9 mouse cellular contexts compared by ENCODE assay signal in the genomic region with DNA sequence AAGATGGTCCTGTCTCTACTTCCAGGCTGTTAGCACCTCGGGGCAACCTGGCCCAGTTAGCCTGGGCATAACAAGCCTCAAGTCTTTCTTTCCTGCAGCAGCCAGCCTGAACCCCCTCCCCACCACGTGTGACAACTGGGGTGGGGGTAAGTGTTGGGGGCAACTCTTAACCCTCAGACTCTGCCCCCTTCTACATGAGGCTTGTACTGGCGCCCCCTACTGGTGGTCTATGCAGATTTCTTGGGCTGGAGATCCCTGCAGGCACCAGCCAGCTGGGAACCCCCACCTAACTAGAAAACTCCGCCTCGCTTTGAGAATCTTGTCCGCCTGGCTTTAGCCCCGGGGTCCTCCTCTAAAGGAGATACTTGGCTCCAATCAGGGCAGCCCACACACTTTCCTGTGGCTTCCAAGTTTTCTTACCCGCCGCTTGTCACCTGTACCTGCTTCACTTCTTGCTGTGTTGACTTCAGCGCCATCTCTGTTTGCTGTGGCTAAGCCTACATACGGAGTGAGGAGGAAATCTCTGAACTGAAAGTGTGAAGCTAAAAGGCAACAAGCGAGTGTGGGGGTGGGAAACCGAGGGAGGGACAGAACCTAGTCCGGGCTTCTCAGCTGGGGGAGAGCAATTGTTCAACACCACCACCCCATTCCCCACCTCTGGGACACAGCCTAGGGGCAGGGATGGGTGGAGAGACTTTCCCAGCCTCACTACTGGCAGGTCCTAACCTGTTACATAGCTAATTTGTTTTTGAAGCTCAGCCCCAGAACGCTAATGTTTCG. TPM values are rescaled to one million over a fixed set of nuclear protein-coding genes. Genes with fewer than 3 reads are reported as not detected.
DNase-seq lines count a peak whose midpoint lies in the region; ATAC-seq and TF ChIP-seq lines count a peak whose summit lies in the region.
"Had no signal": no experiment of that assay in that cellular context is flagged by ENCODE, and none has a peak within 500 bp of the region (broad histone marks: within the 10 kb centered on the region; RNA-seq: fewer than 3 reads in every experiment).

No protein-coding gene starts in this region.

- no peak overlapping the region; the same call in 1 of the 2 replicates for H3K4me3 ChIP-seq in kidney, embryonic 15.5 days (replicated peaks)
- H3K4me3 ChIP-seq in embryonic facial prominence, embryonic 15.5 days (replicated peaks), result peak overlapping the region; percentile 11; the same call in 1 of the 2 replicates
- H3K4me3 ChIP-seq in limb, embryonic 14.5 days (replicated peaks; ENCODE audit: low read length), result no peak overlapping the region

- peak; percentile 12; the same call in 1 of the 2 replicates for ATAC-seq in kidney, embryonic 15.5 days (replicated peaks; ENCODE audit: low FRiP score)
- peak; percentile 80 for ATAC-seq in embryonic facial prominence, embryonic 15.5 days (ENCODE audit: insufficient number of reproducible peaks, low FRiP score, low TSS enrichment, low read depth)
- 0 out of 2 replicates have a peak, but pooled peaks have one; percentile 41 for ATAC-seq in limb, embryonic 14.5 days (ENCODE audit: low FRiP score, low read depth)

- TF ChIP-seq POLR2A in limb, embryonic 14.5 days (IDR thresholded peaks at IDR 0.05; ENCODE audit: borderline replicate concordance, extremely low read depth, insufficient read depth, insufficient read length), result no peak

- H3K9me3 ChIP-seq in kidney, embryonic 15.5 days (replicated peaks), result no peaks in the 10 kb centered on the region
- H3K9me3 ChIP-seq in embryonic facial prominence, embryonic 15.5 days (replicated peaks), result no peaks in the 10 kb centered on the region
- H3K9me3 ChIP-seq in limb, embryonic 14.5 days (ENCODE audit: control insufficient read depth, low read length), result no peaks in the 10 kb centered on the region

- H3K4me1 ChIP-seq in kidney, embryonic 15.5 days, result peaks cover 10% of the 10 kb centered on the region
- peaks cover 9% of the 10 kb centered on the region; the same call in 1 of the 2 replicates for H3K4me1 ChIP-seq in embryonic facial prominence, embryonic 15.5 days
- no peaks in the 10 kb centered on the region for H3K4me1 ChIP-seq in limb, embryonic 14.5 days (ENCODE audit: control insufficient read depth, insufficient read depth, low read length)

- no peak for DNase-seq in kidney, postnatal 14 days
- DNase-seq in R1 (ENCODE audit: low read depth, low spot score), result peak; percentile 79
- DNase-seq in limb, embryonic 14.5 days (ENCODE audit: low spot score), result peak; percentile 52
- DNase-seq in retina, postnatal 7 days (ENCODE audit: low read depth, low spot score), result peak; percentile 13
- no peak for DNase-seq in gastrocnemius, adult 8-10 months (ENCODE audit: low spot score in 2 of 2)
- DNase-seq in spleen, postnatal 36 days (ENCODE audit: low spot score in 2 of 2), result no peak

- H3K4me2 ChIP-seq in kidney, embryonic 15.5 days, result peak overlapping the region; percentile 39
- H3K4me2 ChIP-seq in embryonic facial prominence, embryonic 15.5 days (replicated peaks), result peak overlapping the region; percentile 40
- peak overlapping the region; percentile 25; the same call in 1 of the 2 replicates for H3K4me2 ChIP-seq in limb, embryonic 14.5 days (replicated peaks; ENCODE audit: low read depth, low read length, severe bottlenecking)

- 20% methylated on average over 16 of the region's 16 CpGs for WGBS in kidney, embryonic 15.5 days
- 14% methylated on average over 16 of the region's 16 CpGs for WGBS in embryonic facial prominence, embryonic 15.5 days
- 16% methylated on average over 16 of the region's 16 CpGs for WGBS in limb, embryonic 14.5 days

- H3K36me3 ChIP-seq in kidney, embryonic 15.5 days, result no peaks in the 10 kb centered on the region
- no peaks in the 10 kb centered on the region for H3K36me3 ChIP-seq in embryonic facial prominence, embryonic 15.5 days
- no peaks in the 10 kb centered on the region for H3K36me3 ChIP-seq in limb, embryonic 14.5 days (ENCODE audit: control insufficient read depth, insufficient read depth, low read length)

- no peaks in the 10 kb centered on the region for H3K27me3 ChIP-seq in kidney, embryonic 15.5 days
- no peaks in the 10 kb centered on the region for H3K27me3 ChIP-seq in embryonic facial prominence, embryonic 15.5 days
- no peaks in the 10 kb centered on the region for H3K27me3 ChIP-seq in limb, embryonic 14.5 days (ENCODE audit: control insufficient read depth, insufficient read depth, low read length)

- H3K9ac ChIP-seq in kidney, embryonic 15.5 days, result no peak overlapping the region
- H3K9ac ChIP-seq in embryonic facial prominence, embryonic 15.5 days, result no peak overlapping the region
- H3K9ac ChIP-seq in limb, embryonic 14.5 days (ENCODE audit: low read depth, low read length, severe bottlenecking), result no peak overlapping the region

- peak overlapping the region; percentile 71 for H3K27ac ChIP-seq in kidney, embryonic 15.5 days
- H3K27ac ChIP-seq in embryonic facial prominence, embryonic 15.5 days (replicated peaks), result peak overlapping the region; percentile 80
- no peak overlapping the region for H3K27ac ChIP-seq in limb, embryonic 14.5 days (replicated peaks; ENCODE audit: low read depth, low read length)

RNA-seq across cellular contexts. Expression of a gene that starts 16.1 kb away (rescaled TPM):
- 0.88 and 1.1 TPM in 2 replicates for polyA plus RNA-seq in kidney, embryonic 15.5 days (2015; fragmentation: Nextera tagmentation; extraction: Ambion mirVana)
- polyA plus RNA-seq in embryonic facial prominence, embryonic 15.5 days (2015; fragmentation: Nextera tagmentation; extraction: Ambion mirVana), result 0.27 and 0.30 TPM in 2 replicates
- polyA plus RNA-seq in limb, embryonic 14.5 days (2012; rRNA removed), result 0.09 and 0.13 TPM in 2 replicates
- 0.18 TPM in 1 of 2 replicates, not detected in the other for polyA plus RNA-seq in limb, embryonic 14.5 days (2014; fragmentation: Nextera tagmentation; extraction: Ambion mirVana)
- 1 to 10 TPM; 5.4 to 9.4 (median 7.2) TPM for total RNA-seq in gastrocnemius, adult 8-10 months (2022)
- total RNA-seq: neutrophil, adult 5-6 weeks had no signal

RNA-seq across cellular contexts. Expression of a gene that starts 33.9 kb away (rescaled TPM):
- 29.0 and 33.1 TPM in 2 replicates for polyA plus RNA-seq in kidney, embryonic 15.5 days (2015; fragmentation: Nextera tagmentation; extraction: Ambion mirVana)
- 88.7 and 94.8 TPM in 2 replicates for polyA plus RNA-seq in embryonic facial prominence, embryonic 15.5 days (2015; fragmentation: Nextera tagmentation; extraction: Ambion mirVana)
- polyA plus RNA-seq in limb, embryonic 14.5 days (2012; rRNA removed), result 56.2 and 72.9 TPM in 2 replicates
- polyA plus RNA-seq in limb, embryonic 14.5 days (2014; fragmentation: Nextera tagmentation; extraction: Ambion mirVana), result 31.5 and 36.6 TPM in 2 replicates
- not detected for total RNA-seq in gastrocnemius, adult 8-10 months (2022)

Comparison
In these comparisons a context has a peak if more than half of its experiments do, and no peak if none do; other contexts are left out.
1. ATAC-seq: peak in every context shown above with its lines; median percentile 80 in embryonic facial prominence, embryonic 15.5 days; 41 in limb, embryonic 14.5 days; 12 in kidney, embryonic 15.5 days.
2. DNase-seq: peak in R1 (single experiment), limb, embryonic 14.5 days (single experiment) and retina, postnatal 7 days (single experiment); none in kidney, postnatal 14 days (single experiment), gastrocnemius, adult 8-10 months (0 of 2) and spleen, postnatal 36 days (0 of 2).
3. Peak in every context shown above with its lines, with median percentiles within 50 percentile points of each other: H3K4me2 ChIP-seq.